Mouse (Mus musculus): Measurements from ENCODE around the gene Ktn1. TPM values are rescaled to one million over a fixed set of nuclear protein-coding genes. Genes with fewer than 3 reads are reported as not detected.

Gene Ktn1
- total RNA-seq, 2 experiments from 2014 or later, result 198 to 209 TPM

- H3K27ac ChIP-seq, result no peak overlapping the region
- no peak overlapping the region for H3K4me3 ChIP-seq
- no peak for DNase-seq
- no peak for TF ChIP-seq CTCF (IDR thresholded peaks at IDR 0.05)
- intact Hi-C loops (cut with DNase I), result no loop called here
These were observed 50.9 kb downstream of the Ktn1 start for GRCm38 (mm10) chr14:47699126-47699525.

- intact Hi-C loops (cut with DNase I), result loop anchor here (5.0 kb wide), 1 partner anchor 42 kb away; no protein-coding TSS in a partner anchor
- peak overlapping the region; percentile 43; the same call in 1 of the 2 replicates for H3K27ac ChIP-seq
- H3K4me3 ChIP-seq, result no peak overlapping the region
- DNase-seq, result no peak
- no peak for TF ChIP-seq CTCF (IDR thresholded peaks at IDR 0.05)
These were observed 61.3 kb downstream of the Ktn1 start for GRCm38 (mm10) chr14:47709546-47709945.

GRCm38 (mm10) chr14:47715771-47716170, 67.5 kb downstream of the Ktn1 start:
- DNase-seq, result no peak
- H3K4me3 ChIP-seq, result no peak overlapping the region
- no peak overlapping the region for H3K27ac ChIP-seq
- no peak for TF ChIP-seq CTCF (IDR thresholded peaks at IDR 0.05)
- intact Hi-C loops (cut with DNase I), result no loop called here

- no peak overlapping the region for H3K27ac ChIP-seq
- no peak overlapping the region for H3K4me3 ChIP-seq
- DNase-seq, result no peak
- TF ChIP-seq CTCF (IDR thresholded peaks at IDR 0.05), result no peak
- intact Hi-C loops (cut with DNase I), result no loop called here
These were observed 69.8 kb downstream of the Ktn1 start for GRCm38 (mm10) chr14:47717916-47718606.

GRCm38 (mm10) chr14:47720023-47720422, 71.8 kb downstream of the Ktn1 start:
- no peak for DNase-seq
- H3K4me3 ChIP-seq, result no peak overlapping the region
- intact Hi-C loops (cut with DNase I), result no loop called here

GRCm38 (mm10) chr14:47723035-47723434, 74.8 kb downstream of the Ktn1 start:
- Histone ChIP-seq H3K4me3 (no peak overlapping the region), H3K27ac (no peak overlapping the region)
- intact Hi-C loops (cut with DNase I), result no loop called here
- no peak for TF ChIP-seq CTCF (IDR thresholded peaks at IDR 0.05)
- no peak for DNase-seq

More at GRCm38 (mm10) chr14:47720023-47720422, 71.8 kb downstream of the Ktn1 start:
- no peak for TF ChIP-seq CTCF (IDR thresholded peaks at IDR 0.05)
- no peak overlapping the region for H3K27ac ChIP-seq

- Histone ChIP-seq H3K27ac (no peak overlapping the region), H3K4me3 (no peak overlapping the region)
- no peak for TF ChIP-seq CTCF (IDR thresholded peaks at IDR 0.05)
- no peak for DNase-seq
- intact Hi-C loops (cut with DNase I), result no loop called here
These were observed 80.3 kb downstream of the Ktn1 start for GRCm38 (mm10) chr14:47728594-47728993.

- no peak for DNase-seq
- TF ChIP-seq CTCF (IDR thresholded peaks at IDR 0.05), result no peak
- intact Hi-C loops (cut with DNase I), result no loop called here
- Histone ChIP-seq H3K27ac (no peak overlapping the region), H3K4me3 (no peak overlapping the region)
These were observed 87.1 kb downstream of the Ktn1 start for GRCm38 (mm10) chr14:47735354-47735753.

- Histone ChIP-seq H3K27ac (no peak overlapping the region), H3K4me3 (no peak overlapping the region)
- no peak for DNase-seq
- intact Hi-C loops (cut with DNase I), result no loop called here
- no peak for TF ChIP-seq CTCF (IDR thresholded peaks at IDR 0.05)
These were observed 88.2 kb downstream of the Ktn1 start for GRCm38 (mm10) chr14:47736471-47736870.

GRCm38 (mm10) chr14:47740316-47740996, 92.2 kb downstream of the Ktn1 start:
- Histone ChIP-seq H3K4me3 (no peak overlapping the region), H3K27ac (no peak overlapping the region)
- DNase-seq, result no peak
- no peak for TF ChIP-seq CTCF (IDR thresholded peaks at IDR 0.05)
- intact Hi-C loops (cut with DNase I), result no loop called here

- Histone ChIP-seq H3K4me3 (no peak overlapping the region), H3K27ac (no peak overlapping the region)
- DNase-seq, result no peak
- intact Hi-C loops (cut with DNase I), result no loop called here
- no peak for TF ChIP-seq CTCF (IDR thresholded peaks at IDR 0.05)
These were observed 92.8 kb downstream of the Ktn1 start for GRCm38 (mm10) chr14:47741046-47741445.

GRCm38 (mm10) chr14:47742674-47743073, 94.4 kb downstream of the Ktn1 start:
- peak; percentile 19; the same call in 1 of the 2 replicates for TF ChIP-seq CTCF (IDR thresholded peaks at IDR 0.05)
- intact Hi-C loops (cut with DNase I), result no loop called here
- Histone ChIP-seq H3K27ac (no peak overlapping the region), H3K4me3 (no peak overlapping the region)
- DNase-seq, result no peak

- TF ChIP-seq CTCF (IDR thresholded peaks at IDR 0.05), result no peak
- DNase-seq, result no peak
- intact Hi-C loops (cut with DNase I), result no loop called here
- no peak overlapping the region for H3K4me3 ChIP-seq
- 0 out of 2 replicates have a peak overlapping the region, but pooled peaks have one; percentile 3 for H3K27ac ChIP-seq
These were observed 96.8 kb downstream of the Ktn1 start for GRCm38 (mm10) chr14:47745086-47745485.

Measured in gastrocnemius, adult 2 months (tissue).